Mouse (Mus musculus) hindbrain, embryonic 14.5 days (tissue): ENCODE results near the gene Vmn2r84. TPM values are rescaled to one million over a fixed set of nuclear protein-coding genes. Genes with fewer than 3 reads are reported as not detected.
"Not testable (repeated sequence)": the region's sequence is repeated elsewhere in the genome, so short reads cannot be mapped to it uniquely, and the experiment has no call there.

Experiments used
- ATAC-seq: fragments of 200-750 bp; cut with Nextera tagmentation; 2 replicates; pipeline ENCODE4 v1.8.0; 2017; ENCODE audit warnings: moderate number of reproducible peaks, mild to moderate bottlenecking, moderate TSS enrichment, moderate library complexity; ENCODE audit not compliant: low FRiP score
- DNase-seq: peaks from one replicate; pipeline ENCODE4 v3.0.0-alpha.2; 2015; ENCODE audit warnings: low spot score
- H3K27ac ChIP-seq: fragments of 300-500 bp; sonication (generic); 2 replicates; pipeline ENCODE4 v1.5.1; 2014; ENCODE audit warnings: mild to moderate bottlenecking, moderate library complexity
- H3K27me3 ChIP-seq: fragments of 300-500 bp; sonication (generic); 2 replicates; pipeline ENCODE4 v1.6.1; 2014; ENCODE audit warnings: mild to moderate bottlenecking, low read length, mixed read lengths; ENCODE audit not compliant: control insufficient read depth, insufficient read depth
- H3K36me3 ChIP-seq: fragments of 300-500 bp; sonication (generic); replicated peaks from 2 replicates; pipeline ENCODE4 v1.6.1; 2014; ENCODE audit not compliant: control insufficient read depth, insufficient read depth
- H3K4me1 ChIP-seq: fragments of 300-500 bp; sonication (generic); replicated peaks from 2 replicates; pipeline ENCODE4 v1.6.1; 2014; ENCODE audit warnings: antibody characterized with exemption, low read length, mixed read lengths; ENCODE audit not compliant: control insufficient read depth, insufficient read depth
- H3K4me2 ChIP-seq: fragments of 300-500 bp; sonication (generic); replicated peaks from 2 replicates; pipeline ENCODE4 v1.6.1; 2014; ENCODE audit warnings: mild to moderate bottlenecking, moderate library complexity
- H3K4me3 ChIP-seq: fragments of 300-500 bp; sonication (generic); replicated peaks from 2 replicates; pipeline ENCODE4 v1.5.1; 2014; ENCODE audit warnings: mild to moderate bottlenecking, low read length
- H3K9ac ChIP-seq: fragments of 300-500 bp; sonication (generic); 2 replicates; pipeline ENCODE4 v1.6.1; 2014
- H3K9me3 ChIP-seq: fragments of 300-500 bp; sonication (generic); 2 replicates; pipeline ENCODE4 v1.6.1; 2016; ENCODE audit warnings: low read length; ENCODE audit not compliant: control insufficient read depth
- WGBS: fragments of 180-500 bp; shearing (Covaris S2); extraction: QIAGEN DNeasy Blood & Tissue Kit; methylation state at CpG from one replicate; pipeline ENCODE4 v1.1.7; 2014; 5-methylcytosine and 5-hydroxymethylcytosine counted together
- polyA plus RNA-seq: library from polyadenylated mRNA; unstranded; fragments of >200 nt; fragmentation: Nextera tagmentation; extraction: Ambion mirVana; gene quantifications from 2 replicates; pipeline ENCODE4 v1.2.1, GENCODE M21; 2014

Gene Vmn2r84
- polyA plus RNA-seq: 0.05 TPM in 1 of 2 replicates, not detected in the other

GRCm38 (mm10) chr10:130394232-130394631 lies at the start of gene Vmn2r84:
Gene Vmn2r84 (minus strand): TSS chr10:130394332.
- Histone ChIP-seq H3K9ac (no peak within 1 kb of the TSS), H3K36me3 (no peaks in the 10 kb centered on the region), H3K4me2 (no peak within 1 kb of the TSS), H3K4me3 (no peak within 1 kb of the TSS), H3K27me3 (no peaks in the 10 kb centered on the region), H3K9me3 (no peaks in the 10 kb centered on the region), H3K4me1 (no peaks in the 10 kb centered on the region), H3K27ac (no peak within 1 kb of the TSS)
- DNase-seq: no peak
- ATAC-seq: no peak

- not testable (repeated sequence) for ATAC-seq, H3K27me3 ChIP-seq, H3K4me3 ChIP-seq
Observed at GRCm38 (mm10) chr10:130434185-130434898, 40.2 kb upstream of the Vmn2r84 start.

GRCm38 (mm10) chr10:130429603-130430002 lies 35.5 kb upstream of the Vmn2r84 start, which contains the start of gene Vmn2r85:
Gene Vmn2r85 (minus strand): TSS chr10:130429703.
- not testable (repeated sequence) for H3K4me1 ChIP-seq, DNase-seq, ATAC-seq, H3K9me3 ChIP-seq, H3K4me2 ChIP-seq, H3K4me3 ChIP-seq, H3K36me3 ChIP-seq, H3K27ac ChIP-seq, H3K9ac ChIP-seq, H3K27me3 ChIP-seq

More at GRCm38 (mm10) chr10:130434185-130434898, 40.2 kb upstream of the Vmn2r84 start:
- not testable (repeated sequence) for H3K4me1 ChIP-seq, H3K4me2 ChIP-seq, H3K36me3 ChIP-seq, H3K9ac ChIP-seq, H3K9me3 ChIP-seq, DNase-seq, H3K27ac ChIP-seq
- WGBS: 87% methylated on average over 11 of the region's 11 CpGs

- H3K9ac ChIP-seq, H3K4me1 ChIP-seq, H3K9me3 ChIP-seq, H3K27ac ChIP-seq, H3K36me3 ChIP-seq, DNase-seq, H3K4me2 ChIP-seq, H3K27me3 ChIP-seq, H3K4me3 ChIP-seq, ATAC-seq: not testable (repeated sequence)
- 85% methylated on average over 2 of the region's 2 CpGs for WGBS
Observed at GRCm38 (mm10) chr10:130422368-130422767, 28.2 kb upstream of the Vmn2r84 start.

- Histone ChIP-seq H3K27me3 (no peaks in the 10 kb centered on the region), H3K4me2 (no peak overlapping the region), H3K9ac (no peak overlapping the region), H3K27ac (no peak overlapping the region), H3K4me1 (no peaks in the 10 kb centered on the region), H3K9me3 (no peaks in the 10 kb centered on the region), H3K4me3 (no peak overlapping the region), H3K36me3 (no peaks in the 10 kb centered on the region)
- DNase-seq (no peak), ATAC-seq (no peak)
- WGBS: 83% methylated on average over 3 of the region's 3 CpGs
Observed at GRCm38 (mm10) chr10:130420401-130420800, 26.3 kb upstream of the Vmn2r84 start.

GRCm38 (mm10) chr10:130419954-130420353 lies 25.8 kb upstream of the Vmn2r84 start:
- H3K4me1 ChIP-seq, ATAC-seq: not testable (repeated sequence)
- 48% methylated on average over 2 of the region's 2 CpGs for WGBS

GRCm38 (mm10) chr10:130416352-130416751 lies 22.2 kb upstream of the Vmn2r84 start:
- not testable (repeated sequence) for H3K4me2 ChIP-seq, ATAC-seq, H3K4me1 ChIP-seq, DNase-seq, H3K4me3 ChIP-seq, H3K36me3 ChIP-seq, H3K27me3 ChIP-seq, H3K9me3 ChIP-seq, H3K9ac ChIP-seq, H3K27ac ChIP-seq

More at GRCm38 (mm10) chr10:130419954-130420353, 25.8 kb upstream of the Vmn2r84 start:
- H3K4me2 ChIP-seq, H3K27me3 ChIP-seq, H3K27ac ChIP-seq, H3K36me3 ChIP-seq, H3K9me3 ChIP-seq, H3K4me3 ChIP-seq, H3K9ac ChIP-seq, DNase-seq: not testable (repeated sequence)

- not testable (repeated sequence) for H3K9ac ChIP-seq, H3K9me3 ChIP-seq, H3K36me3 ChIP-seq, H3K4me1 ChIP-seq, H3K4me3 ChIP-seq, H3K27me3 ChIP-seq, DNase-seq, H3K27ac ChIP-seq, H3K4me2 ChIP-seq
- ATAC-seq: peak; percentile 64
- WGBS: 85% methylated on average over 16 of the region's 35 CpGs
Observed at GRCm38 (mm10) chr10:130412167-130412698, 18.1 kb upstream of the Vmn2r84 start.

- WGBS: 86% methylated on average over 2 of the region's 2 CpGs
- Histone ChIP-seq H3K4me1 (no peaks in the 10 kb centered on the region), H3K27me3 (no peaks in the 10 kb centered on the region), H3K27ac (no peak overlapping the region), H3K9me3 (no peaks in the 10 kb centered on the region), H3K9ac (no peak overlapping the region), H3K36me3 (no peaks in the 10 kb centered on the region), H3K4me3 (no peak overlapping the region), H3K4me2 (no peak overlapping the region)
- DNase-seq (no peak), ATAC-seq (no peak)
Observed at GRCm38 (mm10) chr10:130375145-130375544, 19.0 kb downstream of the Vmn2r84 start.
